Mouse (Mus musculus) thymus, postnatal 0 days (tissue): ENCODE data around the gene Phactr2. TPM values are rescaled to one million over a fixed set of nuclear protein-coding genes. Genes with fewer than 3 reads are reported as not detected.

ENCODE experiments used
- DNase-seq: peaks from one replicate; pipeline ENCODE4 v3.0.0-alpha.2; 2015; ENCODE audit warnings: low spot score
- polyA plus RNA-seq: library from polyadenylated mRNA; unstranded; fragments of >200 nt; fragmentation: Nextera tagmentation; extraction: Ambion mirVana; gene quantifications from 2 replicates; pipeline ENCODE4 v1.2.1, GENCODE M21; 2015

The Phactr2 gene
- polyA plus RNA-seq, 1 experiment from 2014 or later, result 7.0 TPM

DNA sequence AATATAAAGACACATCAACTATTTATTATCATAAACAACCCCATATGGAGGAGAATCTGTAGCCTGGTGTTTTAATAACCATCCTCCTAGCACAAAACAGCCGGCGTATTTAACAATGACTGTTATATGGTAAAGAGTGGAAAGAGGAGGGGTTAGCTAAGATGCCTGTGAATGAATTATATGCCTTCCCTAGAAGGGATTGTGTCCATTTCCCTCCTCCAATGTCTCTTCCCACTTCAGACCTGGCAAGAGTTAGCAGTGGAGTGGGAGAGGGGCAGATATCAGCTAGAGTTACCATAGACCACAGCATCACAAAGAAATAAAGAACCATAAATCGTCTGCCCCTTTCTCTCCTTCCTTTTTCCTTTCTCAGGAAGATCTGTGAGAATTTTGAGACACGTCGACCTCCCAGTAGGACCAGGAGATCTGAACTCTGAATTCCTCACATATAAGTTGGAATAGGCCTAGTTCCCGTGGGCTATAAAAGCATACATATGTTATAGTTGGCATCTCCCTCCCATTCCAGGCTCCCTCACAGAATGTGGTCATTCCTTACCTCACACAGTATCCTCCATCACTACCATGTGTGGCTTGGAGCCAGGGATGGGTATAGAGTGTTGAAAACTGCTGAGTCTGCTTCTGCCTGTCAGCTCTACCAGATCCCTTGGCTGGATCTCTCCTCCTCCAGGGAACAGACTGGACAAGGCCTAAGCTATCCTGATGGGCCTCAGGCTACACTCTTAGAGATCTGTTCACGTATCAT lies 25.7 kb downstream of the Phactr2 start:
- DNase-seq, result no peak

DNA sequence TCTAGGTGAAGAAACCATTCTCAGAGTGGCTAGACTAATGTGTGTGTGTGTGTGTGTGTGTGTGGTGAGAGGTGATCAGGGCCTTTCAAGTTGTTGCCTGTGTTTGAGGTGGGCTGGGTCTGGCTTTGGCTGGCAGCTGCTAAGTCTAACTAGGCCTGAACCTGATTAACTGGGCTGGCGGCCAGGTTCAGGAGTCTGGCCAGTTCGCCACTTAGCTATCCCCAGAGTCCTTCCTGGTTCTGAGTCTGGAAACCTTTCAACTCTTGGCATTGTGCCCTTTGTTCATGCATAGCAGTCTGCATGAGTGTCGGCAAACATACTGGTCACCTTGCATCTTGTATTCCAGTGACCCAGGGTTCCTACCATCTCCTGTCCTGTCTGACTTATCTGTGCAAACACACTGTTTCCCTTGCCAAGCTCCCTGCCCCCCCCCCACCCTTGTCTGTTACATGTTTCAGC lies 27.4 kb downstream of the Phactr2 start:
- no peak for DNase-seq

DNA sequence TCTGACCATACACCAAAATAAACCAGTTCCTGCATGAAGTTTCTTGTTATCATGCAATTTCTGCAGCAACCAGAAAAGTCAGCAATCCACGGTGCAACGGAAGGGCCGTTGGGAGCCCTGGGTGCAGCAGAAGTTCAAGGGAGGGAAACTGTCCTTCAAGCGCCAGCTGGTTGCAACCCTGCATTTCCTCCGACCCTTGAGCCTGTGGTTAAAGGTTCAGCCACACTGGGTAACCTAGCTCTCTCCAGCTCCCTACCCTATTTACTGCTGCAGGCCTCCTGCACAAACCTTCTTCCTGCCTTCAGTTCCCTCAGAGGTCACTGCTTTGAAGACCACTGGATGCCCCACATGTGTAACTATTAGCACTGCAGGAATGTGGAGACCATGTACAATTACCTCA lies 30.0 kb downstream of the Phactr2 start:
- no peak for DNase-seq

DNA sequence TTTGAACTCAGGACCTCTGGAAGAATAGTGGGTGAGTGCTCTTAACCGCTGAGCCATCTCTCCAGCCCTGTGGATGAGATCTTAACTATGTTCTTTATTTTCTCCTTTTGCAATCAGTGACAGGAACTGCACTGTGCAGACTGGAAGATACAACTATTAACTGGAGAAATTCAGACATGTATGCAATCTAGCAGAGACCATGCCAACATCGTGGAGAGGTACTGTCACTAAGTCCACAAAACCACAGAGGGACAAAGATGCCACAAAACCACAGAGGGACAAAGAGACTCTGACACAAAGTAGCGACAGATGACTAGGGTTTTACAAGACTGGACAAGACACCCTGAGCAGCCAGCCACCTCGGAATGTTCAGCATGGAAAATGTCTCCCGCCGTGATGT lies 30.6 kb downstream of the Phactr2 start:
- DNase-seq, result no peak

DNA sequence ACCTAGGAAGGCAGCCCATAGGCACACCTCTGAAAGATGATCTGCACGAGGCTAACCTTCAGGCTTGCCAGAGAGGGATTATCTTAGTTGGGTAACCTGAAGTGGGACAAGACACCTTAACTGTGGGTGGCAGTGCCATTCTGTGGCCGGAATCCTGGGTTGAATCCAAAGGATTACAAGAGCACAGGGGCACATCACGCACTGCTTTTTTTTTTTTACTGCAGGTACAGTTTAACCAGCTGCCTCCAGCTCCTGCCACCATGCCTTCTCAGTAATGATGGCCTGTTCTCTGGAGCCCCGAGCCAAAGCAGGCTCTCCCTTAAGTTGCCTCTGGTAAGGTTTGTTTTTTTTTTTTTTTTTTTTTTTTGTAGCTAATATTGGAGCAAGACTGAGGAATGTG lies 33.9 kb downstream of the Phactr2 start:
- no peak for DNase-seq

DNA sequence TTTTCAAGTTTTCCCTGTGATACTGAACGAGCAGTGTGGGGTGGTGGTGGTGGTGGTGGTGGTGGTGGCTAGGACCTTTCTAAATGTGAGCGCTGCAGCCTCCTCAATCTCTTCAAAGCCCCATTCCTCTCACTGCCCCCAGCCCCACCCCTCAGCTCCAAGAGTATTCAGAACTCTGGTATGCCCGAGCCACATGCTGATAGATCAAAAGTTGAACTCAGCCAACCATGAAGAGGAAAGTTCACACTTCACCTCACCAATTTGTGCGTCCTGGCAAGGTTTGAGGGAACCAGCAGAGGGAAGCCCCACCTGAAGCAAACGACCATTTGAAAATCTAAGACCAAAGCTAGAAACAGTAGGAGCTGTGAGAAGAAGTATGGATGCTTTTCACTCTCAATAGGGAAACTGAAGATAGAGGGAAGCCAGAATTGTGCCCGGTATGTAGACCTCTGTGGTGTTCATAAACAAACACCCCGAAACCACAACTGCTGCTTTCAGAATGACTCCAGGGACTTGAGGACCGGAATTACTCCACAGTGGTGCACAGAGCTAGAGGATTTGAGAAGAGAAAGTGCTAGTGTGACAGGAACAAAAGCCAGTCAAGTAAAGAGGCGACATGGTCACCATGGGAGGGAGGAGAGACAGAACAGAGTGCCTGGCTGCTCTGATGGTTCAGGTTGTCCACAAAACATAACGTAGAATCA lies 35.9 kb downstream of the Phactr2 start:
- DNase-seq, result no peak

DNA sequence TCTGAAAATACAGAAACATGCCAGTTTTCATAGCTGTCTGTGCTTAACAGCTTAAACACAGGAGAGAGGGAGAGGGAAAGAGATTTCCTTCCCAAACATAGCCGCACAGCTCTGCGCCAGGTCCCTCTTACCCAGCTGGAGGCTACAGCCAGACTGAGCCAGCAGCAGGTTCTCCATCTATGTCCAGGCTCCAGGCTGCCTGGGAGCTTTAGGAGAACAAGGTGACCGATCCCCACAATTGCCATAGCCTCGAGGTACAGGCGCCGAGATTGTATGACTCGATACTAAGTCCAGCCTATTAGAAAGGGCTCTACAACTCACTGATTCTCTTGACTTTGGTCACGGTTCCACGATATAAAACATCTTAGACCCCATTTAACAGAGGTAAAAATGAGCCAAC lies 37.2 kb downstream of the Phactr2 start:
- no peak for DNase-seq

DNA sequence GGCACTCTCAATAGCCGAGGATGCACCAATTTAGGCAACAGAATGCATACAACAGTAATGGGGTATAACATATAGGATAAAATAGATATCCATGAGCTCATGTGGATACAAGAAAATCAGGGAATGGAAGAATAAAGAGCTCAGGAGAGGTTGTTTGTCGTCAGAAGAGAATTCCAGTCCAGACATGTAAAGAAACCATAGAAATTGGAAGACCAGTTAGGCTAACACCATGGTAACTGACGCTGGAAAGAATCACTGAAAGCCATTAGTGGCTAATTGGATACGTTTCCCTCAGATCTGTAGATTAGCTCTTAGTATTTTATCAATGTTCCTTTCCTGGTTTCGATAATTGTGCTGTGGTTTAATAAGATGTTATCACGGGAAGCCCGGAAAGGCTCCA lies 41.2 kb downstream of the Phactr2 start:
- DNase-seq, result no peak

DNA sequence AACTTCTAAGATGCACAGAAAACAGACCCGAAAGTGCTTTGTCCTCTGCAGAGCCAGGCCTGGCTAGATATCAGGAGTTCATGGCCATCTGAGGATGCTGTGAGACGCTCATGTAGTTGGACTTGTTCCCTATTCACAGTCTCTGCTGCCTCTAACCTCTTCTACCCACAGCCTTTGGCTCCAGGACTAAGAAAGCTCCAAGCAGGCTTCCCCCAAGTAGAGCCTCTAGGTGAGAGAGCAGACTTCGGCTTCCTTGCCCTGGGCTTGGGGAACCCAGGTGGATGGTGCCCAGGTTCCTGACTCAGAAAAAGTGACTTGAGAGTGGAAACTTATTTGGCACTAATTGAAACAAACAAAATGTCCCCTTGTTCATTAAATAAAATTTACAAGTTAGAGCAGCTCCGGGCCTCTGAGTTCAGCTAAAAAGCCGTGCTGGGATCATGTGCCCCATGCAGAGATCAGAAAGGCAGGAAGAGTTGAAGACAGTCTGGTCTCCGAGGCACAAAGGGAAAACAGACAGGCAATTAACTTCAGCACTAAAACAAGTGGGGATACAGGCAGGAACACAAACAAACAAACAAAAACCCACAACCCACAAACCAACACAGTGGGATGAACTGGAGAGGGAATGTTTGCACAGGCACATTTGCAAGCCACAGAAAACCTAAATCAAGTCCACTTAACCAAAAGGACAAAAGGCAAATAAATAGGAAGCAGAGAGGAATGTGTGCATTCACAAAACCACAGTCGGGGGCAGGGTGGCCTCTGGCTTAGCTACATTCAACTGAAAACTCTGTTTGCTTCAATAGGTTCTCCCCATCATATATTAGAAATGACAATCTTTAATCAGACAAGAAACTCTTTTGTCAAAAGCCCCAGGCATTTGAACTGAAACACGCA lies 42.3 kb downstream of the Phactr2 start:
- no peak for DNase-seq

DNA sequence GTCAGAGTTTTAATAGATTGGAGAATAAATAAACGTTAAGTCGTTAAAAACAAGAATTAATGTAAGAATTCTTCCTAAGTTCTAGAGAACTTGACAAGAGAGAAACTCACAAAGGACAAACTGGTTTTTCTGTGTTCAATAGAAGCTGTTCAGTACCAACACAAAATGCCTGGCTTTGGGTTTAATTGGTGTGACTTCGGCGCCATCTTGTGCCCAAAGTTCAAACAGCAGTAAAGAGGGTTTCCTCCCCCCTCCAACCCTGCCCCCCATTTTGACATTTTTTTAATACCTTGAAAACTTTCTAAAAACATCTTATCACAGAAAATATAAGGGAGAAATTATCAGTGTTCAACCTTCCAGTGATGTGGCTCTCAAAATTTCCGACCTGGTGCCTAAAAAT lies 44.4 kb downstream of the Phactr2 start:
- peak; percentile 63 for DNase-seq

DNA sequence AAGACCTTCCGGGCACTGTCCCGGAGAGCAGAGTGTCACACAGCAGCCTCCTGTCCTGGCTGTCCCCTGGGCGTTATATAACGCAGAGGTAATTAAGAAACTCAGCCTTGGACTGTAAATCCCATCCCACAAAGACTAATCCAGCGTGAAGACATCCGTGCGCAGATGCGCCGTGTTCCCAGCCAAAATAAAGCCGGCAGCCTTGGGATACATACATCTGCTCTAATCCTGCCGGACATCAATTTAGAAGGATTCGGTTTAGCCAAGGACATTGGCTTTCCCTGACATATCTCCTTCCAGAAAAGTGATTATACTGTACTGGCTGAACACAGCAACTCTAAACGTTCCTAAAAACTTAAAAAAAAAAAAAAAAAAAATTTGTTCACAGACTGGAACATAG lies 45.0 kb downstream of the Phactr2 start:
- DNase-seq, result no peak

DNA sequence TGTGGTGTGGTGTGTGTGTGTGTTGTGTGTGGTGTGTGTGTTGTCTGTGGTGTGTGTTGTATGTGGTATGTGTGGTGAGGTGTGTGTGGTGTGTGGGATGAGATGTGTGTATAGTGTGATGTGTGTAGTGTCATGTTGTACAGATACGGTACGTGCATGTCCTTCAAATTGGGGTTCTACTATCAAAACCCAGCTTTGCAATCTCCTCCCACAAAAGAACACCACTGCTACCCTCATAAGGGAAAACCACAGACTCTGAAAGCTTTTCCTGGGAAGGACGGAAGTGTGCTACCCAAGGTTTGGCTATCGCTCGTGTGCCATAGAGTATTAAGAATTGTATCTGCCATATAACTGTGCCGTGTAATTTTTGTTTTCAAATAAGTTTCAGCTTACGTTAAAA lies 45.7 kb downstream of the Phactr2 start:
- no peak for DNase-seq

DNA sequence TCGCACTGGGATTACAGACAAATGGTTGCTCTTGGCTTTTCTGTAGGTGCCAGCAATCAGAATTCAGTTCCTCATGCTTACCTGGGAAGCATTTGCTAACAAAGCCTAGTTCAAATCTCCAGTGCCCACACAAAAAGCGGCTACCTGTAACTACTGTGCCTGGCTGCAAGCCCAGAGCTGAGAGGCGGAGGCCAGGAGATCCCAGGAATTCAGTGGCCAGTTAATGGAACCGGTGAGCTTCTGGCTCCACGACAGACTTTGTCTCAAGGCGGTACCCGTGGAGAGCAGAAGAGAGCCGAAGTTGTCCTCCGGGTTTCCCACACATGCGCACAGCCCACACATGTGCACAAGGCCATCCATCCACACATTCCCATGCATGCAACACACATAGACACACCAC lies 46.6 kb downstream of the Phactr2 start:
- no peak for DNase-seq

DNA sequence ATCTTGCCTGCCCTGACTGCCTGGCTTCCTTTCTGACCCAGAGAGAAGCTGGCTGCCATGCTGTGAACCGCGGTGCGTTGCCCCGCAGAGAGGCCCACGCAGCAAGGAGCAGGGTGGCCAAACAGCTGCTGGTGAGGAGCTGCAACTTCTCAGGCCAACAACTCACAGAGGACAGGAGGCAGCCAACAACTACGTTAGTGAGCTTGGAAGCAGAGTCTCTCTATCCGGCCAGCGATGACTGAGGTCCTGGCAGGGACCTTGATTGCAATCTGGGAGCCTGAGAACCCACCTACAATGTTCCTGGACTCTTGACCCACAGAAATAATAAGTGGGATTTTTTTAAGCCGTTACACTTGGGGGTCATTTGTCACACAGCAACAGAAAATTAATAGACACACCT lies 49.0 kb downstream of the Phactr2 start:
- DNase-seq, result no peak

DNA sequence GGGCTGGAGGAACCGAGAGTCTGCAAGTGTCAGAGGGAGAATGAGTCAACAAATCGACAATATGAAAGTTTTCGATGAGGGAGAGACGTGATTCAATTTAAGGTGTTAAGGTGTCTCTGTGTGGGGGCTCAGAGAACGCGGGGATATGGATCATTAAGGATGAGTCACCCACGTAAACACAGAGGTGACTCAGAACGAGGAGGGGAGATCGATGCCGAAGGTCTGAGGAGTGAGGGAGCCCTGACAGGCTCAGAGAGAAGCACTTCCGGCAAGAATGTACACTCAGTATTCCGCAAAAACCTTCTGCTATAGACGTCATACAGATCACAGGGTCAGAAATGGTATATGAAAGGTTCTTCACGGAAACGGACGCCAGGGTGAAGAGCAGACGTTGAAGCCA lies 49.7 kb downstream of the Phactr2 start:
- DNase-seq, result no peak

DNA sequence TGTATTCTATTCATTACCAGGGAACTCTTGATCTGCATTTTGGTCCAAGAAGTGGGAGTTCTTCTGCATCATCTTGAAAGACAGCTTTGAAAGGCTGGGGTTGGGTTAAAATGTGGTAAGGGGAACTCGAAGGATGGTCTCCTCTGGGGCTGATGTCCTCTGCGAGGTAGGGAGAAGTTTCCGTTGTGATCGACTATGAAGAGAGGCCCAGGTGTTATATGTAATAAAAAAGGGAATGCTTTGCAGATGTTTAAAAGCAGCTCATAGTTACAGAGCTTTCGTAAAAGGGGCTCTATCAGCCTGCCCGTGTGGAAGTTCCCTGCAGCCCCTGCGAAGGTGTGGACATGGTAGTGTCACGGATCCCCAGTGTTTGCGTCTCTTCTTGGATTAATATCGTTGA lies 50.2 kb downstream of the Phactr2 start:
- DNase-seq, result no peak

DNA sequence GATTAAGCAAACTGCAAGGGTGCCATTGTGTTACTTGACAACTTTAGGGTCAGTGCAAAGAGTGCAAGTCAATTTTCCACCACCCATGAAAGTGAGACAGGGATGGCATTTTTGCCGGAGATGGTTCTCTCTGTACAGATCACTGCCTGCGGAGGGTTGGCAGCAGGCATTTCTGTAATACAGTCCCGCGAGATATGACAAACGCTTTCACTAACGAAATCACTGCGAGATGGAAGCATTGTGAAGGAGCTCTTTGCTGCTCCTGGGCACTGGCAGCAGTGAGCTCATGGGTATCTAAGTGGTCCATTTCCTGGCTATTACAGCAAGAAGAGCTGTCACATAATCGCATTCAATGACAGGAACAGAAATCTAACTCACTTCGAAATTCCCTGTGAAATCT lies 52.1 kb downstream of the Phactr2 start:
- no peak for DNase-seq

DNA sequence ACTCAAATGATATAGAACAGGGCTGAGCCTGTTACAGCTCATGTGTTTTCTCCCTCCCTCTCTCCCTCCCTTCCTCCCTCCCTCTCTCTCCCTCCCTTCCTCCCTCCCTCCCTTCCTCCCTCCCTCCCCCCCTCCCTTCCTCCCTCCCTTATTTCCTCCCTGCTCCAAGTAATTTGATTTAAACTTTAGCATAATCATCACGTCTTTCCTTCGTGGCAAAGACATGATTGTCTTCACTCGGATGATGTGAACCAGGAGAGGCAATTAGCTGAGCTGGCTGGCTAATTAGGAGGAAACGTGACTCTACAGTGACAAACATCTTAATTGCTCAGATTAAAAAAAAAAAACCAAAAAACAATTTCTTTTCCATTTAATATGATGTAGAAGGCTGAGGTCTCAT lies 55.0 kb downstream of the Phactr2 start:
- DNase-seq, result no peak

DNA sequence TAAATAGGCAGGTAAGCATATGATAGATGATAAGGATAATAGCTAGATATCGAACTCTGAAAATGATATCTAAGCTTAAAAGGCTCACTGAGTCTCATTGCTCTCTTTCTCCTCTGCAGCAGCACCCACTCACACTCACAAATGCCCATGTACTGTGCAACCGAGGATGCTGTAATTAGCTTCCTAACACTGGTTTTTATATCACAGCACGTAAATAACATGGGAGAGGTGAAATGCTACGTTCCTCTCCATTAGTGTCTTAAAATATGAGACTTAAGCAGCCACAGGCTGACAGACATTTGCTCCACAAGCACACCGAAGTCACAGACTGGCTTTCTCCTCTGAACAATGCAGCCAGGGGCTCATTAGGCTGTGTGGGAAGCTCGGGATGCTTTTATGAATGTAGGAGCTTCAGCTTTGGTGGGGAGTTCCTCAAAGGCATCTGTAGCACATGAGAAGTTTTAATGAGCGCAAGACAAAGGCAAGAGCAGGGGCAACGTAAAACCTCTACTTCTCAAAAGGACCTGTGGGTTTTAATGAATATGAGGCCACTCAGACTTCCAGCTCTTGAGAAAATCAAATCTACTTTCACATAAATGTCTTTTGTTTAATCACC lies 58.6 kb downstream of the Phactr2 start:
- DNase-seq, result no peak

DNA sequence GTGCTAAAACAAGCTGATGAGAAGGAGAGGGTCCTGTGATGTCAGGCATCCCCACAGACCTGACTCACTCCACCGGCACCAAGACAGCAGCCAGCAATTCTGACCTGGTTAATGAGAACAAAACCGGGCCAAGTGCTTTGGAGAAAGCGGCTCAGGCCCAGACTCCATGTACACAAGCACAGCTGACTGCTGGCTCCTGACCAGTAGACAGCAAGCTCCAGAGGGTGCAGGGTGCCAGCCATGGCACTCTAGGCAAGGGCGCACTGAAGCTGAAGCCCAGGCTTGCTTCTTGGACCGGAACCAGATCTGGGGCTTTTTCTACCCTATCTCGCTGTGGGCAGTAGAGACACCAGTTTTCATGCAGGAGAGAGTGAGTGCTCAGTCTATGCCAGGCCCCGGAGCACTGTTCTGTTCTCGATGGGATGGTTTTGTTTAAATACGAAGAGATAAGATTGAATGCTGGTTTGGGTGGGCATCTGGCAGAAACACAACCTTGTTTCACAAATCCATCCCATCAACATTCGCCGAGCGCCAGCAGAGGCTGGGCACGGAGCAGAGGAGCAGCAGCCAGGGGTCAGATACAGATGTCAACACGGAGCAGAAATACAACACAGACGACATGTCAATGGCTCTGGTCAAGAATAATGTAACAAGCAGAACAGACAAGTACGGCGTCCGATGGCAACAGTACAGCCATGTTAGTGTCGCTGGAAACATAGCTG lies 61.8 kb downstream of the Phactr2 start:
- no peak for DNase-seq

DNA sequence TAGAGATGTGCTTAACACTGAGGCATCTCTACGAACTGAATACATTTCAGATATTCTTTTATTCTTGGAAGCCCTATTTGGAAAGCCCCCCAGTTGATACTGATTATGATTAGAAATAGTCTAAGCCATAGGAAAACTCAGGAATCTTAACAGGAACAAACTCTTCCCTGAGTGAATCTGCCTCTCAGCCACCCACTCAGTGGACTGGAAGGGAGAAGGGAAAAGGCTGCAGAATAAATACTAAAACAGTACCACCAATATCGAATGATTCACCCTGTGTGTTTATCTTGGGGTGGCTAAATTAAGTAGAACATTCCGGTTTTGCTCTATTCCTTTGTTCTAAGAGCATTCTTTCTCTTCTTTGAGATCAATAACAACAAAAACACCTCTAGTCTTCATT lies 63.2 kb downstream of the Phactr2 start:
- no peak for DNase-seq
